Mouse (Mus musculus): ENCODE measurements around the gene Fos.

GRCm38 (mm10) chr12:85468666-85469065 is 5.0 kb upstream of the Fos start:
- TF ChIP-seq CTCF (conservative IDR thresholded peaks at IDR 0.05; ENCODE audit: low read length), result no peak
- no peak for TF ChIP-seq NANOG (IDR thresholded peaks at IDR 0.05; ENCODE audit: borderline replicate concordance, low read length)
- TF ChIP-seq POU5F1 (IDR thresholded peaks at IDR 0.05; ENCODE audit: borderline replicate concordance, low read length), result no peak
